Mouse (Mus musculus) layer of hippocampus, adult 8-10 months (tissue): Measurements from ENCODE around the gene Lyl1. TPM values are rescaled to one million over a fixed set of nuclear protein-coding genes. Genes with fewer than 3 reads are reported as not detected.

ENCODE experiments used
- DNase-seq, 2 experiments: peaks; one replicate each; pipeline ENCODE4 v3.0.0; 2022; ENCODE audit warnings: low spot score in 2 of 2
- total RNA-seq, 4 experiments: library from RNA; stranded (reverse); gene quantifications; 2 replicates each; pipeline ENCODE4 v1.2.4; 2022

The Lyl1 gene
- total RNA-seq, 4 experiments from 2014 or later: 2.6 to 7.2 (median 4.8) TPM

DNA sequence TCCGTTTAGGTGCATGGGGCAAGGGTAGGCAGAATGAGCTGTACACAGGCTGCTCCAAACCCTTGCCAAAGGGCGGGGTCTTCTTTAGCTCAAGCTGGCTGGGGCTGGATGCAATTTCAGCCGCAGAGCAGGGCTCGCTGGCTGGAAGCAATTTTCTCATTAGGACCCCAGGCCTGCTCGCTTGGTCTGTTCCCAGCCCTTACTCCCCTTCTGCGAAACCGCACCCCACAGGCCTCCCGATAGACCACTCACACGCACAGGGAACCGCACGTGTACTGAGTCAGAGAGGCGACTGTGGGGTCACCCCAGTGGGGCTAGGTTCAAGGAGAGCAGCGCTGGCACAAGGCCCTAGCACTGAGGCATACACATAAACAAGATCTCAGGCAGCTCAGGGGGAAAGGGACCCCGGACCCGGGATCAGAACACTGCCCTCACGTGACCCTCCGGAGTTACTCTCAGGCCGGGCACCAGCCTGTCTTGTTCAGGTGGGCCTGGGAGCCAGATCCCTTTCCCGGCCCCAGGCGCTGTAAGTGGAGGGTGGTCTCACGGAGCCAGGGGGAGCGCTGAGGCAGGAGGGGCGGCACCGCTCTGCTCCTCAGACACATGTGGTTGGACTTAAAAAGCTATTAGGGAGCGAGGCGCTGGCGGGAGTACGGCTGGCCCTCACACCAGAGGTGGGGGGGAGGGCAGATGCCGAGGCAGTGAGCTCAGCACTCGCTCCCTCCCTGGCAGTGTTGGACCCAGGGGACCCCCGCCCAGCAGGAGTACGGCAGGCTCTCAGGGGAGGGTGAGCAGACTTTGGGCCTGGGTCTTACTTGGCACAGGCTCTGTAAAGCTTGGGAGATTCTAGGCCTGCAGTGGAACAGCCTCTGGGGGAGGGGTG, 41.2 kb downstream of the Lyl1 start:
- no peak for DNase-seq

DNA sequence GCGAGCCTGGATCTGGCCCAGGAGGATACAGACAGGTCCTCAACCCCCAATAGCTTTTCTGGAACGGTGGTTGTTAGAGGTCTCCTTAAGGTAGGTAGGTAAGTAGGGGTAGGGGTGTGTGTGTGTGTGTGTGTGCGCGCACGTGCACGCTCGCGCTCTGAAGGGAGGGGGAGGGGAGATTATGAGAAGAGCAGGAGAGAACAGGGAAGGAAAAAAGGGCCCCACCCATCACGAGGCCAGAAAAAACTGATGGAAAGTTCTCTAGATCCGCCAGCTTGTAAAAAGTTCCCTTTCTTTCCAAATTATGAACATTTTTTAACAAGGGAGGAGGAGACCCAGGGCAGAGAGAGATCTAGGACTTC, 41.8 kb downstream of the Lyl1 start:
- DNase-seq: no peak

DNA sequence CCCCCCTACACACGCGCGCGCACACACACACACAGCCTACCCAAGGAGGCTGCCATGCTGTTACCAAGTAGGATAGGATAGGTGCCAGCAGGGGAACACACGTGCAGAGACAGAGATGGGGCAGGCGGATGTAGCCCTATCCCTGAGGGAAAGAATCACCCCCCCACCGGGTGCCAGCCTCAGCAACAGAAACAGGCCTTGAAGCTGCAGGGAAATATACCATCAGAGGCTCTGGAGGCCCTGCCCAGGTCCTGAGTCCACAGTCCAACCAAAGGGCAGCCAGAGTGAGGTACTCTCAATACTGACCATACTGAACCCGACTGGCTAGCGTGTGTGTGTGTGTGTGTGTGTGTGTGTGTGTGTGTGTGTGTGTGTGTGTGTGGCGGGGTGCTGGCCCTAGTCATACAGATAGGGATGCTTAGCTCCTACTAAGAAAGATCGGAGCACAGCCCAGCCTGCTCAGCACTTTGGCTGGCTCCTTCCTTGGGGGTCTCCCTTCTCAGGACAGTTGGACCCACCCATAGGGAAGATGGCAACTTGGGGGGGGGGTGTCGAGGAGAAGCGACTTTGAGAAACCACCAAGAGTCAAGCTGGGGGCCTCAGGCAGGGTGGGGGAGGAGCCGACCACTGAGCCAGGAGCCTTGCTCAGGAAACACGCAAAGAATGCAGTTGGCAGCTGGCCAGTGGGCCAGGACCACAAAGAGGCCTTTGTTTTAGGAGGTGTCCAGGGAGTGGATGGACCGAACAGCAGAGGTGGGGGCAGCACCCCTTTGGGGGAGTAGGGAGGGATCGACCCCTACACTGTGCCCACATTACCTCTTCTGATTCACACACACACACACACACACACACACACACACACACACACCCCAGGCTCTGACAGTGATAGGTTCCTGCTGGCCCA, 42.5 kb downstream of the Lyl1 start:
- DNase-seq: no peak

DNA sequence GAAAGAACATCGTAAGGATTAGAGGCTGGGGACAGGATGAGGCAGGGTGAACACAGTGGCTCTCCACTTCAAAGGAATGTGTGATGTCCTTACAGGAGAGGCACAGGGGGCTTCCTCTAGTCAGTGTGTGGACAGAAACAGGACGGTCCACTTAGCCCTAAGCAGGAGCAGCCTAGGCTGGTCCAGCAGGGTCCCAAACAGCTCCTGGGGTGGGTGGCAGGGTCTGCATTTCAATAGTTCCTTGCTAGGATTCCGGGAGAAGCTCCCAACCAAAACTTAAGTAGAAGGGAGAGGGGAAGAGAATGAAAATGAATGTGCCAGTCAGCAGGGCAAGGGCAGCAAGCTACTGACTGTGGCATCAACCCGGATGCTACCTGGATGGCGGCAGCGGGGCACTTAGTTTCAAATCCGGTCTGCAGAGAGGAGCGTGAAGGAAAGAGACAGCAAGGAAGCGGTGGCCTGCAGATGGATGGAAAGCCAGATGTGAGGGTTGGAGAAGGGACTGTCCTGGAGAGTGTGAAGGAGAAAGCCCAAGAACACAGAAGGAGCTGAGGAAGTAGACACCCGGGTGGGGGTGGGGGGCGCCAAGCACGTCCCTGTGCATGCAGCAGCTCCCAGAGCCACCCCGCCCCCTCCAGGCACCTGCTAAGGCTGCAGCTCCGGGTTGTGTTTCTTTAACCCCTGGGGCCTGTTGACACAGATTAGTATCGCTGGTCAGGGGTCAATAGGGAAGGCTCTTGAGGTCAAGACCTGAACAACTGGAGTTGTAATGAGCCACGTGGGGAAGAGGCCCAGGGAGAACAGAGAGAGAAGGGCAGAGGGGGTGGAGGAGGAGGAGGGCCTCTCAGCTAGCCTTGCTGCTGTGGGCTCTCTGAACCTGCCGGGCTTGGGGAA, 44.0 kb downstream of the Lyl1 start:
- no peak for DNase-seq

DNA sequence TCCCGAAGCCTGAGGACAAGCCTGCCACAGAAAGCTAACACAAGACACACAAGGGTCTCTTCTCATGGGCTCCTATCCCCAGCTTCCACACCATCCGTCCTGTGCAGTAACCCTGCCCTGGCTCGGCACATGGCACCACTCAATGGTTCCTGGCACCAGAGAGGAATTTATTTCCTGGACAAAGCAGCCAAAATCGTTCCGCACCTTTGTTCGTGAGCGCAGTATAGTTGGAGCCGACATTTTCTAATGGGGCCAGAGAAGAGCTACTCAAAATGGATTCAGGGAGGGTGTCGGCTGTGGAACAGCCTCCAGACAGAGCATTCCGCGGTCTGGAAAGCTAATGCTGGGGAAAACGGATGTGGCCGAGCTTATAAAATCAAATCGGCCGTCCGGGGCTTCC, 48.3 kb downstream of the Lyl1 start:
- DNase-seq: no peak

DNA sequence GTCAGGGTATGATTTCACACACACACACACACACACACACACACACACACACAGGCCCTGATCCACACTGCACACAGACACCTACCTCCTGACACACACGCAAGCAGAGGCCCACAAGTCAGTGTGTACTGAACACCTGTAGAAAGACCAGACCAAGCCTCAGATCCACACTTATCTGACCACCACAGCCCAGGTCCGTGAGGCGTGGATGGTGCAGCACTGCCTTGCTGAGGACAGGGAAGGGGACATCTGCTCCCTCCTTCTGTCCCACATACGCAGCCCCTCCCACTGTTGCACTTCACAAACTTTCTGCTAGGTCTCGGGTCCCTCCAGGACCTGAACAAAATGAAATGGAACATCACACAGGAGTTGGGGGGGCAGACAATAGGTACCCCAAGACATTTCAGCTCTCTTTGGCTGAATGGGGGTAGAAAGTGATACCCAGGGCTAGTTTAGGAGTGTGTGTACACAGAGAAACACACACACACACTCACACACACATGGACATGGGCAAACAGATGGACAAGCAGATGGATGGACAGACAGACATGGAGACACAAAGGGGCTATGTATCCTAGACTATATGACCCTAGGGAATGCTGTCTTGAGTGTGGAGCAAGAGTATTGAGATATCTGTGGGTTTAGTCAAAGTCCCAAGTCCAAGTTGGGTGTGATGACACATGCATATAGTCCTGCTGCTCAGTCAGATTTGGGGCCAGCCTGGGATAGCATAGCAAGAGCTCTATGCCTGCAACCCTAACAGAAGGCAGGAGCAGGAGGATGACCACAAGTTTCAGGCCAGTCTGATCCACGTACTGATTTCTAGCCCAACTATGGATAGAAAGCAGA, 51.7 kb downstream of the Lyl1 start:
- DNase-seq: no peak

Other genes with a start within 250 kb of the Lyl1 start
- 10 to 100 TPM in 1 of 4 experiments, 1 to 10 TPM in 3; 7.0 to 10.2 (median 9.3) TPM for gene Ier2, start 38.6 kb upstream of the Lyl1 start, total RNA-seq
- gene Trmt1, start 15.2 kb upstream of the Lyl1 start, total RNA-seq: 100 to 1,000 TPM in 2 of 4 experiments, 10 to 100 TPM in 2; 91.6 to 133 (median 103) TPM
- 10 to 100 TPM; 86.2 to 91.2 (median 87.6) TPM for gene Nacc1, start 13.6 kb upstream of the Lyl1 start, total RNA-seq
- gene G430095P16Rik, start 21.6 kb downstream of the Lyl1 start, total RNA-seq: not detected
- 100 to 1,000 TPM; 453 to 552 (median 494) TPM for gene Nfix, start 98.9 kb downstream of the Lyl1 start, total RNA-seq
- 10 to 100 TPM in 1 of 4 experiments, 1 to 10 TPM in 3; 8.4 to 10.5 (median 8.9) TPM for gene Dand5, start 121.4 kb downstream of the Lyl1 start, total RNA-seq
- 10 to 100 TPM; 21.6 to 27.7 (median 23.3) TPM for gene Gadd45gip1, start 130.1 kb downstream of the Lyl1 start, total RNA-seq
- 10 to 100 TPM; 66.4 to 76.2 (median 70.5) TPM for gene Rad23a, start 139.2 kb downstream of the Lyl1 start, total RNA-seq
- 100 to 1,000 TPM; 399 to 630 (median 506) TPM for gene Calr, start 145.5 kb downstream of the Lyl1 start, total RNA-seq
- gene Farsa, start 155.5 kb downstream of the Lyl1 start, total RNA-seq: 10 to 100 TPM; 47.2 to 54.8 (median 52.9) TPM
- gene Syce2, start 170.7 kb downstream of the Lyl1 start, total RNA-seq: 10 to 100 TPM; 13.0 to 18.4 (median 14.5) TPM
- 10 to 100 TPM; 38.7 to 46.2 (median 40.4) TPM for gene Gcdh, start 192.5 kb downstream of the Lyl1 start, total RNA-seq
- under 1 TPM in 2 of 4 experiments, not detected in 2; 0.21 to 0.31 TPM for gene Klf1, start 200.5 kb downstream of the Lyl1 start, total RNA-seq
- gene Dnase2a, start 207.1 kb downstream of the Lyl1 start, total RNA-seq: 10 to 100 TPM in 2 of 4 experiments, 1 to 10 TPM in 2; 4.4 to 18.9 (median 9.2) TPM
- 10 to 100 TPM; 77.3 to 83.2 (median 80.8) TPM for gene Mast1, start 235.9 kb downstream of the Lyl1 start, total RNA-seq
- 1 to 10 TPM; 1.5 to 2.5 (median 1.7) TPM for gene Rtbdn, start 245.5 kb downstream of the Lyl1 start, total RNA-seq